Mouse (Mus musculus) adrenal gland, adult (tissue): ENCODE results near the gene Erv3.
"Not testable (repeated sequence)": the region's sequence is repeated elsewhere in the genome, so short reads cannot be mapped to it uniquely, and the experiment has no call there.

ENCODE experiments used
- DNase-seq, 2 experiments: peaks; one replicate each; pipeline ENCODE4 v3.0.0; 2022 to 2023; ENCODE audit warnings: low spot score in 1 of 2; ENCODE audit not compliant: inconsistent age in 2 of 2

The Erv3 gene

GRCm38 (mm10) chr2:131864262-131864796 is 4.8 kb upstream of the Erv3 start:
- peak in 1 of 2 experiments; percentile 34 for DNase-seq

GRCm38 (mm10) chr2:131863472-131863871 is 3.9 kb upstream of the Erv3 start:
- peak; percentile 34 to 68 for DNase-seq

GRCm38 (mm10) chr2:131862617-131863275 is 3.2 kb upstream of the Erv3 start:
- no peak for DNase-seq

- peak; percentile 31 to 72 for DNase-seq
These were observed 1.7 kb downstream of the Erv3 start for GRCm38 (mm10) chr2:131857838-131858237.

- DNase-seq: no peak
These were observed 5.8 kb downstream of the Erv3 start for GRCm38 (mm10) chr2:131853719-131854118.

- DNase-seq: no peak
These were observed 8.0 kb downstream of the Erv3 start for GRCm38 (mm10) chr2:131851333-131852092.

GRCm38 (mm10) chr2:131850047-131850446 is 9.5 kb downstream of the Erv3 start:
- DNase-seq: no peak

GRCm38 (mm10) chr2:131847501-131848359 is 11.8 kb downstream of the Erv3 start:
- no peak for DNase-seq

GRCm38 (mm10) chr2:131846811-131847210 is 12.7 kb downstream of the Erv3 start:
- DNase-seq: no peak

- DNase-seq: peak in 1 of 2 experiments; percentile 40
These were observed 13.3 kb downstream of the Erv3 start for GRCm38 (mm10) chr2:131846132-131846710.

GRCm38 (mm10) chr2:131845671-131846070 is 13.9 kb downstream of the Erv3 start:
- DNase-seq: no peak

- DNase-seq: no peak
These were observed 17.0 kb downstream of the Erv3 start for GRCm38 (mm10) chr2:131842568-131842967.

GRCm38 (mm10) chr2:131841321-131841693 is 18.2 kb downstream of the Erv3 start:
- DNase-seq: no peak

GRCm38 (mm10) chr2:131840611-131841320 is 18.8 kb downstream of the Erv3 start:
- DNase-seq: no peak

- DNase-seq: no peak
These were observed 25.3 kb downstream of the Erv3 start for GRCm38 (mm10) chr2:131834296-131834695.

- DNase-seq: no peak
These were observed 27.7 kb downstream of the Erv3 start for GRCm38 (mm10) chr2:131831861-131832260.

GRCm38 (mm10) chr2:131830945-131831344 is 28.6 kb downstream of the Erv3 start:
- DNase-seq: not testable (repeated sequence)

GRCm38 (mm10) chr2:131827999-131828975 is 31.3 kb downstream of the Erv3 start:
- DNase-seq: peak; percentile 46 to 90

GRCm38 (mm10) chr2:131827026-131827687 is 32.4 kb downstream of the Erv3 start:
- DNase-seq: no peak
